Mouse (Mus musculus) megakaryocyte progenitor cell, adult 5-6 weeks (primary cell): ENCODE data around the gene Iqcn. TPM values are rescaled to one million over a fixed set of nuclear protein-coding genes. Genes with fewer than 3 reads are reported as not detected.

Experiments used
- total RNA-seq, 2 experiments: library from RNA; stranded (forward) in 1 of 2; stranded (reverse) in 1 of 2; fragments of 157-497, 149-512 nt in 1 of 2; fragments of 200-1000 nt in 1 of 2; gene quantifications; 2 replicates each; pipeline versions ENCODE4 v1.2.3 to v1.2.4; 2015 to 2017

Gene Iqcn
- total RNA-seq, 2 experiments from 2014 or later = not detected

Other genes with a start within 250 kb of the Iqcn start
- 4.7 and 5.1 TPM in 2 replicates for gene Klhl26, start 226.5 kb upstream of the Iqcn start, total RNA-seq (2015)
- gene Klhl26, start 226.5 kb upstream of the Iqcn start, total RNA-seq (2017) = 3.5 and 3.6 TPM in 2 replicates
- gene Tmem59l, start 216.1 kb upstream of the Iqcn start, total RNA-seq (2015) = not detected in 2 replicates
- not detected in 2 replicates for gene Tmem59l, start 216.1 kb upstream of the Iqcn start, total RNA-seq (2017)
- gene Crlf1, start 210.3 kb upstream of the Iqcn start, total RNA-seq (2015) = not detected in 2 replicates
- gene Crlf1, start 210.3 kb upstream of the Iqcn start, total RNA-seq (2017) = not detected in 2 replicates
- 40.6 and 41.3 TPM in 2 replicates for gene Rex1bd, start 196.7 kb upstream of the Iqcn start, total RNA-seq (2015)
- gene Rex1bd, start 196.7 kb upstream of the Iqcn start, total RNA-seq (2017) = 42.1 and 50.4 TPM in 2 replicates
- 3,077 and 3,244 TPM in 2 replicates for gene Uba52, start 192.7 kb upstream of the Iqcn start, total RNA-seq (2015)
- 4,035 and 5,307 TPM in 2 replicates for gene Uba52, start 192.7 kb upstream of the Iqcn start, total RNA-seq (2017)
- 74.6 and 90.4 TPM in 2 replicates for gene Fkbp8, start 175.7 kb upstream of the Iqcn start, total RNA-seq (2015)
- 114 and 133 TPM in 2 replicates for gene Fkbp8, start 175.7 kb upstream of the Iqcn start, total RNA-seq (2017)
- 88.0 and 106 TPM in 2 replicates for gene Kxd1, start 175.5 kb upstream of the Iqcn start, total RNA-seq (2015)
- 63.1 and 84.4 TPM in 2 replicates for gene Kxd1, start 175.5 kb upstream of the Iqcn start, total RNA-seq (2017)
- gene Ell, start 164.0 kb upstream of the Iqcn start, total RNA-seq (2015) = 8.5 and 8.7 TPM in 2 replicates
- gene Ell, start 164.0 kb upstream of the Iqcn start, total RNA-seq (2017) = 9.1 and 9.5 TPM in 2 replicates
- gene Isyna1, start 109.1 kb upstream of the Iqcn start, total RNA-seq (2015) = 26.1 and 39.0 TPM in 2 replicates
- gene Isyna1, start 109.1 kb upstream of the Iqcn start, total RNA-seq (2017) = 42.9 and 45.4 TPM in 2 replicates
- 31.6 and 40.7 TPM in 2 replicates for gene Ssbp4, start 94.6 kb upstream of the Iqcn start, total RNA-seq (2015)
- 40.2 and 69.7 TPM in 2 replicates for gene Ssbp4, start 94.6 kb upstream of the Iqcn start, total RNA-seq (2017)
- 6.2 and 12.9 TPM in 2 replicates for gene Lrrc25, start 87.3 kb upstream of the Iqcn start, total RNA-seq (2015)
- gene Lrrc25, start 87.3 kb upstream of the Iqcn start, total RNA-seq (2017) = 4.7 and 5.4 TPM in 2 replicates
- gene Gdf15, start 71.0 kb upstream of the Iqcn start, total RNA-seq (2015) = not detected in 2 replicates
- gene Gdf15, start 71.0 kb upstream of the Iqcn start, total RNA-seq (2017) = not detected in 2 replicates
- 11.7 and 11.8 TPM in 2 replicates for gene Pgpep1, start 43.1 kb upstream of the Iqcn start, total RNA-seq (2015)
- gene Pgpep1, start 43.1 kb upstream of the Iqcn start, total RNA-seq (2017) = 3.6 and 5.2 TPM in 2 replicates
- 121 and 125 TPM in 2 replicates for gene Lsm4, start 30.2 kb upstream of the Iqcn start, total RNA-seq (2015)
- gene Lsm4, start 30.2 kb upstream of the Iqcn start, total RNA-seq (2017) = 214 and 249 TPM in 2 replicates
- gene Jund, start 4.5 kb upstream of the Iqcn start, total RNA-seq (2015) = 16.1 and 29.1 TPM in 2 replicates
- 19.8 and 21.0 TPM in 2 replicates for gene Jund, start 4.5 kb upstream of the Iqcn start, total RNA-seq (2017)
- gene Gm3336, start 15.1 kb downstream of the Iqcn start, total RNA-seq (2015) = not detected in 2 replicates
- 0.12 TPM in 1 of 2 replicates, not detected in the other for gene Gm3336, start 15.1 kb downstream of the Iqcn start, total RNA-seq (2017)
- 0.39 TPM in 1 of 2 replicates, not detected in the other for gene Pde4c, start 20.3 kb downstream of the Iqcn start, total RNA-seq (2015)
- not detected in 2 replicates for gene Pde4c, start 20.3 kb downstream of the Iqcn start, total RNA-seq (2017)
- 2.6 and 3.6 TPM in 2 replicates for gene Rab3a, start 51.2 kb downstream of the Iqcn start, total RNA-seq (2015)
- 2.1 and 6.6 TPM in 2 replicates for gene Rab3a, start 51.2 kb downstream of the Iqcn start, total RNA-seq (2017)
- 37.4 and 41.4 TPM in 2 replicates for gene Mpv17l2, start 57.5 kb downstream of the Iqcn start, total RNA-seq (2015)
- gene Mpv17l2, start 57.5 kb downstream of the Iqcn start, total RNA-seq (2017) = 10.2 and 10.4 TPM in 2 replicates
- 5.7 and 6.0 TPM in 2 replicates for gene Pik3r2, start 73.3 kb downstream of the Iqcn start, total RNA-seq (2015)
- 18.1 and 18.5 TPM in 2 replicates for gene Pik3r2, start 73.3 kb downstream of the Iqcn start, total RNA-seq (2017)
- 48.7 and 50.0 TPM in 2 replicates for gene Mast3, start 101.6 kb downstream of the Iqcn start, total RNA-seq (2015)
- gene Mast3, start 101.6 kb downstream of the Iqcn start, total RNA-seq (2017) = 13.9 and 16.7 TPM in 2 replicates
- gene Il12rb1, start 105.0 kb downstream of the Iqcn start, total RNA-seq (2015) = 0.07 and 0.64 TPM in 2 replicates
- gene Il12rb1, start 105.0 kb downstream of the Iqcn start, total RNA-seq (2017) = 1.0 and 1.7 TPM in 2 replicates
- gene Arrdc2, start 136.3 kb downstream of the Iqcn start, total RNA-seq (2015) = 6.0 and 8.6 TPM in 2 replicates
- 4.8 and 8.8 TPM in 2 replicates for gene Arrdc2, start 136.3 kb downstream of the Iqcn start, total RNA-seq (2017)
- 0.12 and 0.42 TPM in 2 replicates for gene Kcnn1, start 159.8 kb downstream of the Iqcn start, total RNA-seq (2015)
- gene Kcnn1, start 159.8 kb downstream of the Iqcn start, total RNA-seq (2017) = 0.84 and 0.92 TPM in 2 replicates
- 27.6 and 37.2 TPM in 2 replicates for gene Ccdc124, start 170.5 kb downstream of the Iqcn start, total RNA-seq (2015)
- gene Ccdc124, start 170.5 kb downstream of the Iqcn start, total RNA-seq (2017) = 33.9 and 37.1 TPM in 2 replicates
- 0.07 TPM in 1 of 2 replicates, not detected in the other for gene Slc5a5, start 189.3 kb downstream of the Iqcn start, total RNA-seq (2015)
- gene Slc5a5, start 189.3 kb downstream of the Iqcn start, total RNA-seq (2017) = not detected in 2 replicates
- 7,432 and 8,014 TPM in 2 replicates for gene Rpl18a, start 194.0 kb downstream of the Iqcn start, total RNA-seq (2015)
- gene Rpl18a, start 194.0 kb downstream of the Iqcn start, total RNA-seq (2017) = 2,240 and 2,571 TPM in 2 replicates
- 14.4 and 14.7 TPM in 2 replicates for gene Map1s, start 202.5 kb downstream of the Iqcn start, total RNA-seq (2015)
- gene Map1s, start 202.5 kb downstream of the Iqcn start, total RNA-seq (2017) = 13.2 and 14.4 TPM in 2 replicates